In the genomic region with DNA sequence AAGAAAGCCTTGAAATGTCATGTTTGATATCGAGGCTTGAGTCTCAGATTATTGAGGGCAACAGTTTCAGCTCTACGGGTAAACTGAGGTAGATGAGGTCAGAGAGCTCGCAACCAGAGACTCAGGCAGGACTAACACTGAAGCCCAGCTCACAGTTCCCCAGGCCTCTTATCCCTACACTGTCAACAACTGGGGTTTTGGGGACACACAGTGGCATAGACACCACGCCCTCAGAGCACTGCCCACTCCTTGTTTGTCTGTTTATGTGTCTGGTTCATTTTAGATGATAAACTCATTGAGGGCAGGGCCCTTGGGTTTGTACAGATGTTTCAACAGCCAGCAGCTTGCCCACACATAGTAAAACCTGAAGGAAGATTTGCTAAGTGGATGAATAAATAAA, we compare ENCODE assay signal across 1 mouse cellular context.
TF ChIP-seq lines count a peak whose summit lies in the region.

No protein-coding gene starts in this region.

TF ChIP-seq in MEL, 35 proteins besides CTCF, POLR2A, EP300 and RAD21 (continued from another document):
- TF ChIP-seq USF2 (IDR thresholded peaks at IDR 0.05; ENCODE audit: borderline replicate concordance in 1 of 2, insufficient read depth in 1 of 2, low read depth in 1 of 2, low read length in 2 of 2): no peak
- TF ChIP-seq POLR2AphosphoS5 (IDR thresholded peaks at IDR 0.05; ENCODE audit: borderline replicate concordance, low read depth, low read length): no peak
- no peak for TF ChIP-seq ZMIZ1 (IDR thresholded peaks at IDR 0.05; ENCODE audit: low read depth, low read length)
- no peak for TF ChIP-seq SIN3A (IDR thresholded peaks at IDR 0.05; ENCODE audit: low read length)
- TF ChIP-seq RCOR1 (IDR thresholded peaks at IDR 0.05; ENCODE audit: low read depth, low read length): no peak
- TF ChIP-seq MXI1 (IDR thresholded peaks at IDR 0.05; ENCODE audit: low read depth, low read length): no peak
- no peak for TF ChIP-seq TAL1 (IDR thresholded peaks at IDR 0.05; ENCODE audit: low read length)
- TF ChIP-seq NRF1 (IDR thresholded peaks at IDR 0.05; ENCODE audit: insufficient read depth, low read depth, low read length, poor library complexity, severe bottlenecking): no peak
- TF ChIP-seq POLR2AphosphoS2 (IDR thresholded peaks at IDR 0.05; ENCODE audit: low read length): no peak
- TF ChIP-seq BHLHE40 (IDR thresholded peaks at IDR 0.05; ENCODE audit: borderline replicate concordance, low read depth, low read length): no peak
- no peak for TF ChIP-seq ELF1 (IDR thresholded peaks at IDR 0.05; ENCODE audit: low read depth, low read length)
- no peak for TF ChIP-seq MYB (IDR thresholded peaks at IDR 0.05; ENCODE audit: low read depth, low read length)
- no peak for TF ChIP-seq GATA1 (IDR thresholded peaks at IDR 0.05; ENCODE audit: low read depth, low read length)
- no peak for TF ChIP-seq JUND (IDR thresholded peaks at IDR 0.05; ENCODE audit: low read depth, low read length)
- TF ChIP-seq KAT2A (conservative IDR thresholded peaks at IDR 0.05; ENCODE audit: low read depth, low read length): no peak
TF ChIP-seq in MEL: peak in this region for 0.
